ENCODE assay signal across 9 mouse cellular contexts in the genomic region with DNA sequence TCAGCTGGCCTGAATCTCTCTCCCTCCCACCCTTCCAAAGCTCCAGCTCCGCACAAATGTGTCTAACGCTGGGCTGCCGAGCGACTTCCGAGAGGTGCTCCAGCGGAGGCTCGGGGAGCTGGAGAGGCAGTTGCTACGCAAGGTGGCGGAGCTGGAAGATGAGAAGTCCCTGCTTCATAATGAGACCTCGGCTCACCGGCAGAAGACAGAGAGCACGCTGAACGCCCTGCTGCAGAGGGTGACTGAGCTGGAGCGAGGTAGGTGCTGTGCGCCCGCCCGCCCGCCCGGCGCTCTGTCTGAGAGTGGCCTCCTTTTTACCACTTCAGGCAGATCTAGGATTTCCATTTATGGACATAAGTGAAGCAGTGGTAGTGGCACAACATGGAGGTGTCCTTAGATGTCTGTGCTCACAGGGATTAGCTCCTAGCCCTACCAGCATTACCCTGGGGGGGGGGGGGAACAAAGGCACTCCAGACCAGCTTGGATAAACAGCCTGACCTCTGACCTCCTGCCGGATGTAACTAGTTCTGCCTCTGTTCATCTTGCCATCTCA. TPM values are rescaled to one million over a fixed set of nuclear protein-coding genes. Genes with fewer than 3 reads are reported as not detected.
A peak's percentile ranks its signal among the peaks of the same experiment; 100 is the strongest.
DNase-seq lines count a peak whose midpoint lies in the region; ATAC-seq and TF ChIP-seq lines count a peak whose summit lies in the region.
"Had no signal": no experiment of that assay in that cellular context is flagged by ENCODE, and none has a peak within 500 bp of the region (broad histone marks: within the 10 kb centered on the region; RNA-seq: fewer than 3 reads in every experiment).

No protein-coding gene starts in this region.

- no peaks in the 10 kb centered on the region for H3K36me3 ChIP-seq in heart, embryonic 16.5 days (ENCODE audit: control insufficient read depth, insufficient read depth)
- H3K36me3 ChIP-seq in midbrain, embryonic 15.5 days (replicated peaks) = no peaks in the 10 kb centered on the region

- no peak for DNase-seq in heart, postnatal 36 days
- peak; percentile 74 for DNase-seq in brain, embryonic 14.5 days (ENCODE audit: low read depth)
- peak; percentile 45 to 46 for DNase-seq in frontal cortex, postnatal 36 days (ENCODE audit: low spot score in 2 of 2)
- no peak for DNase-seq in urinary bladder, postnatal 10 days (ENCODE audit: low spot score)
- DNase-seq in urinary bladder, adult 2 months (ENCODE audit: low spot score) = no peak

- no peak for ATAC-seq in heart, embryonic 16.5 days (replicated peaks; ENCODE audit: extremely low read depth, insufficient read depth, low FRiP score)
- peak; percentile 44 for ATAC-seq in midbrain, embryonic 15.5 days (replicated peaks)
- no peak for ATAC-seq in megakaryocyte, adult 5-6 weeks (ENCODE audit: poor library complexity, severe bottlenecking)
- ATAC-seq: Patski had no signal

- intact Hi-C loops in heart, postnatal 36 days (cut with DNase I) = no loop called here

- H3K27ac ChIP-seq in heart, embryonic 16.5 days (ENCODE audit: low read length) = no peak overlapping the region
- H3K27ac ChIP-seq in midbrain, embryonic 15.5 days = 0 out of 2 replicates have a peak overlapping the region, but pooled peaks have one; percentile 39

- peaks cover 63% of the 10 kb centered on the region for H3K27me3 ChIP-seq in heart, embryonic 16.5 days (ENCODE audit: control insufficient read depth, insufficient read depth, low read length)
- H3K27me3 ChIP-seq in midbrain, embryonic 15.5 days (replicated peaks) = peaks cover 20% of the 10 kb centered on the region

- peak overlapping the region; percentile 13; the same call in 1 of the 2 replicates for H3K4me3 ChIP-seq in heart, embryonic 16.5 days (ENCODE audit: low read length)
- peak overlapping the region; percentile 45 for H3K4me3 ChIP-seq in midbrain, embryonic 15.5 days

- TF ChIP-seq POLR2A in brain, embryonic 14.5 days (IDR thresholded peaks at IDR 0.05; ENCODE audit: borderline replicate concordance, extremely low read depth, insufficient read depth, insufficient read length, poor library complexity, severe bottlenecking) = no peak

- H3K9ac ChIP-seq in heart, embryonic 16.5 days (ENCODE audit: low read length) = no peak overlapping the region
- peak overlapping the region; percentile 43; the same call in 1 of the 2 replicates for H3K9ac ChIP-seq in midbrain, embryonic 15.5 days

- no peaks in the 10 kb centered on the region for H3K4me1 ChIP-seq in heart, embryonic 16.5 days (ENCODE audit: control insufficient read depth, insufficient read depth, low read length)
- H3K4me1 ChIP-seq in midbrain, embryonic 15.5 days = peaks cover 32% of the 10 kb centered on the region

- H3K4me2 ChIP-seq in heart, embryonic 16.5 days (ENCODE audit: low read depth, low read length) = peak overlapping the region; percentile 30; the same call in 1 of the 2 replicates
- H3K4me2 ChIP-seq in midbrain, embryonic 15.5 days = peak overlapping the region; percentile 60

- H3K9me3 ChIP-seq in heart, embryonic 16.5 days (replicated peaks; ENCODE audit: control insufficient read depth, low read length) = peaks cover 2% of the 10 kb centered on the region; the same call in 1 of the 2 replicates
- H3K9me3 ChIP-seq in midbrain, embryonic 15.5 days = no peaks in the 10 kb centered on the region

- whole genome bisulfite sequencing in heart, embryonic 16.5 days = 11% methylated on average over 21 of the region's 21 CpGs
- WGBS in midbrain, embryonic 15.5 days = 5% methylated on average over 21 of the region's 21 CpGs

- no peak for TF ChIP-seq CTCF in brain, embryonic 14.5 days (IDR thresholded peaks at IDR 0.05; ENCODE audit: borderline replicate concordance, extremely low read depth, insufficient read depth, insufficient read length)

RNA-seq across cellular contexts. Expression of a gene that starts 2.5 kb away (rescaled TPM):
- 0.07 and 0.12 TPM in 2 replicates for polyA plus RNA-seq in heart, embryonic 16.5 days (2015; fragmentation: Nextera tagmentation; extraction: Ambion mirVana)
- total RNA-seq in heart, postnatal 36 days (2021) = under 1 TPM; 0.11 to 0.14 TPM
- polyA plus RNA-seq in brain, embryonic 14.5 days (2012; rRNA removed) = 15.2 and 16.3 TPM in 2 replicates
- 5.9 and 6.4 TPM in 2 replicates for polyA plus RNA-seq in midbrain, embryonic 15.5 days (2015; fragmentation: Nextera tagmentation; extraction: Ambion mirVana)
- total RNA-seq in megakaryocyte, adult 5-6 weeks (2015) = not detected in 2 replicates
- not detected in 2 replicates for total RNA-seq in megakaryocyte, adult 5-6 weeks (2017)
- 13.5 and 13.6 TPM in 2 replicates for polyA plus RNA-seq in urinary bladder, adult 2 months (2012; rRNA removed)
- polyA plus RNA-seq: Patski had no signal

Comparison
In these comparisons a context has a peak if more than half of its experiments do, and no peak if none do; other contexts are left out.
1. DNase-seq: peak in brain, embryonic 14.5 days (single experiment) and frontal cortex, postnatal 36 days (2 of 2); none in heart, postnatal 36 days (0 of 2), urinary bladder, postnatal 10 days (single experiment) and urinary bladder, adult 2 months (single experiment).